Mouse (Mus musculus): ENCODE measurements at regions not wholly inside any gene's neighbourhood (a gene's known extent, or its start where the extent isn't known, plus 50 kb on each side); places are given as distances from the start of the nearest gene placed in this dataset.

- TF ChIP-seq CTCF (IDR thresholded peaks at IDR 0.05) (no peak), POLR2A (IDR thresholded peaks at IDR 0.05; ENCODE audit: insufficient read depth, low read depth, low read length) (no peak)
Observed at GRCm38 (mm10) chr1:190038046-190038445, 115.9 kb upstream of the Smyd2 start.
